Mouse (Mus musculus): ENCODE measurements around the gene Mroh2a. TPM values are rescaled to one million over a fixed set of nuclear protein-coding genes. Genes with fewer than 3 reads are reported as not detected.

The Mroh2a gene
- polyA plus RNA-seq, 1 experiment from 2014 or later: 0.93 TPM

DNA sequence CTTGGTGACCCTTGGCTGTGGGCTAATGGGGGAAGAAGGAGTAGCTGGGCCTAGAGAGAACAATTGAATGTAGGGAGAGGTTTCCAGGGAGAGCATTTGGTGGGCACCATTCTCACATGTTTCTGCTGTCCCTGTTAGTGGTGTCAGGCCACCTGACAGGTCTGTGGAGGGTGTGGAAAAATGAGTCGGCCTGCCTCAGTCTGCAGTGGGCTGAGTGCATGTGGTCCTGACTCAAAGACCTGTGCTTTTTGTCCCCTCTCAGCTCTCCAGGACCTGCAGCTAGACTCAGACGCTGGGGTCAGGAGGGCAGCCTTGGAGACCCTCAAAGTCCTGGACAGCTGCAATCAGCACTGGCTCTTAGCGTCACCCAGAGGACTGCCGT is 32.8 kb downstream of the Mroh2a start:
- H3K9me3 ChIP-seq: peaks cover 98% of the 10 kb centered on the region
- 78% methylated on average over 4 of the region's 4 CpGs for whole genome bisulfite sequencing
- no peak overlapping the region for H3K4me3 ChIP-seq
- H3K27ac ChIP-seq: no peak overlapping the region
- H3K4me1 ChIP-seq (replicated peaks): no peaks in the 10 kb centered on the region
- peaks cover 55% of the 10 kb centered on the region for H3K36me3 ChIP-seq
- no peak for DNase-seq (ENCODE audit: low spot score)
- no peaks in the 10 kb centered on the region for H3K27me3 ChIP-seq (ENCODE audit: insufficient read depth, poor library complexity, severe bottlenecking)

DNA sequence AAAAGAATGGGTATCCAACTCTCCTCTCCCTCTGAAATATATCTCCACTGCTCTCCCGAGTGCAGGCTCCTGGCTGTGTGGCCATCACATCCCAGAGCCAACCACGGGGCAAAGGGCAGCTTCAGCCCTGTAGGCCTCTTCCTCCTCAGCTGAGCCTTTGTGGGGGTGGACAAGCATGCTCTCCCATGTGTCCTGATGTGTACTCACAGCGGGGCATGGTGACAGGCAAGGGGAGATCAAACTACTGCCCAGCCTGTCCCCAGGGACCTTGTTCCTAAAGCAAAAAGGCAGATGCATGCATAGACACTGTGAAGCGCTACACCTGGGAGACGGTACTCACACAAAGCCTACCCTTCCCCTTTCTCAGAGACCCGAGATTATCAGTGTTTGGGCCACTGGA is 33.3 kb downstream of the Mroh2a start:
- no peak overlapping the region for H3K27ac ChIP-seq
- H3K27me3 ChIP-seq (ENCODE audit: insufficient read depth, poor library complexity, severe bottlenecking): no peaks in the 10 kb centered on the region
- WGBS: 82% methylated on average over 6 of the region's 6 CpGs
- no peak overlapping the region for H3K4me3 ChIP-seq
- no peak for DNase-seq (ENCODE audit: low spot score)
- H3K9me3 ChIP-seq: peaks cover 98% of the 10 kb centered on the region
- H3K36me3 ChIP-seq: peaks cover 60% of the 10 kb centered on the region
- H3K4me1 ChIP-seq (replicated peaks): no peaks in the 10 kb centered on the region

DNA sequence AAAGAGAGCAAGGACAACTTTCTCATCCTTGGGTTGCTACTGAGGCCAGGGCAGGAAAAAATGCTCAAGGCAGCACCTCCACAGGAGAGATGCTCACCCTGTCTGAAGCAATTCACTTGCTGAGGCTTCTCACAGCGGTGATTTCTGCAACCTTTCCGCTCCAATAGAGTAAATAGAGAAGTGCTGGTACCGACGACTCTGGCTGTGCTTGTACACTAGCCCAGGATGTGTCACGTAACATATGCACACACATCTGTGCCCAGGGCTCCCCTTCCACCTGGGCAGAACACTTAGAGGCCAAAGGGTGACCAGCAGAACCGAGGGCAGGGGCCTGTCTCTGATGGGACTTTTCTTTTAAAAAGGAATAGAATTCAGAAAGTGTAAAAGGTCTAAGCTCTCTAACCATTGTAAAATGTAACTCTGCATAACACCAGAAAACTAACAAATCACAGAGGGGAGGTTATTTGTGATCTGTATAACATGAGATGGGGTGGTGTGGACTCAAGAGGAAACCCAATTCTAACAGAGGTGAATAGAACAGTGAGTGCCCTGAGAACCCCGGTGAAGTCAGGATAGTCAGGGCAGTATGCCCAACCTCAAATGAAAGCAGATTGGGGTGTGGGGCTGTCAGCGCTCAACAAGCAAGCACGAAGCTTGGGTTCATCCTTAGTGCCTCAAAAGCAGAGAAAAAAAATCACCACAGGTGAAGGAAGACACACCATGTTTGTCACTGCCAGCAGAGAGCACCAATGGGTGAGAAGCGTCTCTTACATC is 34.0 kb downstream of the Mroh2a start:
- WGBS: 83% methylated on average over 10 of the region's 10 CpGs
- Histone ChIP-seq H3K9me3 (peaks cover 98% of the 10 kb centered on the region), H3K27ac (no peak overlapping the region), H3K36me3 (peaks cover 67% of the 10 kb centered on the region), H3K4me3 (no peak overlapping the region), H3K4me1 (replicated peaks) (no peaks in the 10 kb centered on the region), H3K27me3 (ENCODE audit: insufficient read depth, poor library complexity, severe bottlenecking) (no peaks in the 10 kb centered on the region)
- DNase-seq (ENCODE audit: low spot score): no peak

DNA sequence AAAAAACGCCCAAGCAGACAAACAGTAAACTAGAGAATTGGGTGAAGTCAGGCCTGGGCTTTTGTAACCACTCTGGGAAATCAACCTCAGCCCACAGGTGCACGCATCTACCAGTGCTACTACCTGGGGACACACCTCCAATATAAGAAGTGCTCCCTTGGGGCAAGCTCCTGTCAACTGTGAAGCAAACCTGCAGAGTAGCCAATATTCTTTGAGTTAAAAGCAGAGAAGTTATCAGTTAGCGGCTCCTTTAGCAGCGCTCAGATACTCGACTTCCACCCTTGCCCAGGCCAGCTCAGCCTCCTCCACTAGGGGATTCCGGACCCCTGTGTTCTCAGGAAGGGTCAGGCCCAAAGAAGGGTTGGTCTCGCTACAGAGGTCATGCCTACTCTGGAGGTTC is 34.9 kb downstream of the Mroh2a start:
- DNase-seq (ENCODE audit: low spot score): no peak
- H3K27ac ChIP-seq: no peak overlapping the region
- H3K27me3 ChIP-seq (ENCODE audit: insufficient read depth, poor library complexity, severe bottlenecking): no peaks in the 10 kb centered on the region
- H3K9me3 ChIP-seq: peaks cover 98% of the 10 kb centered on the region
- no peaks in the 10 kb centered on the region for H3K4me1 ChIP-seq (replicated peaks)
- no peak overlapping the region for H3K4me3 ChIP-seq
- 88% methylated on average over 7 of the region's 7 CpGs for WGBS
- peaks cover 76% of the 10 kb centered on the region for H3K36me3 ChIP-seq

DNA sequence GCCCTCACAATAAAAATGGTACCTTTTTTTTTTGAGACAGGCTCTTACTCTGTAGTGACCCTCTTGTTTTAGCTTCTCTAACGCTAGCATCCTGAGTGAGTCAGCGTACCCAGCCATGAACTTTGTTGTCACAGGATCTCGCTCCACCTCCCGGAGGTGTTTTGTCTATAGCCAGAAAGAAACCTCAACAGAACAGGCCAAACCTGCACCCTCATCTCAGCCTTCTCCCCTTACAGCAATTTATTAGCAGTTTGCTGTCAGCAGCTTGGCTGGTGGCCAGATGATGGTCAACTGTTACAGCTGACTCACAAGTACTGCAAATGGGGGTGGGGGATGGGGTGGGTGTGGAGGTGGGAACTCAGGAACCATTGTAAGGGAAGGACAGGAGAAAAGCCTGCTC is 35.5 kb downstream of the Mroh2a start:
- Histone ChIP-seq H3K27ac (no peak overlapping the region), H3K36me3 (peaks cover 82% of the 10 kb centered on the region), H3K9me3 (peaks cover 98% of the 10 kb centered on the region), H3K4me3 (no peak overlapping the region), H3K4me1 (replicated peaks) (no peaks in the 10 kb centered on the region), H3K27me3 (ENCODE audit: insufficient read depth, poor library complexity, severe bottlenecking) (no peaks in the 10 kb centered on the region)
- WGBS: 91% methylated on average over 4 of the region's 4 CpGs
- DNase-seq (ENCODE audit: low spot score): no peak

DNA sequence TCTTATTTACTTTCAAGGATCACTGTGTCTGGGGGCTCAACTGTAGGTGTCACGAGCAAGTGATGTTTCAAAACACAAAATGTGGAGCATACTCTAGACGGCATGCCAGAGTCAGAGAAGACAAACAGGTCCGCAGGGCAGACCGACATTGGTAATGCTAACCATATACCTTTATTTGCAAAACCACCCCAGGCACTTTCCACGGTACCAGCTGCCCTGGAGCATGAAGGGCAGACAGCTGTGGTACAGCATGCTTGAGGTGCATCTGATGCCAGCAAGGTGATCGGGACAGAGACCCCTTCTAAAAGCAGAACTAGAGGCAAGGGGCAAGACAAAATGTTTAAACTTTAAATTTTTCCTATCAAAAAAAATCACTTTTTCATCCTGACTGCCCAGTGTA is 36.2 kb downstream of the Mroh2a start:
- 75% methylated on average over 6 of the region's 6 CpGs for WGBS
- no peaks in the 10 kb centered on the region for H3K4me1 ChIP-seq (replicated peaks)
- no peak for DNase-seq (ENCODE audit: low spot score)
- H3K27ac ChIP-seq: no peak overlapping the region
- H3K27me3 ChIP-seq (ENCODE audit: insufficient read depth, poor library complexity, severe bottlenecking): no peaks in the 10 kb centered on the region
- H3K9me3 ChIP-seq: peaks cover 98% of the 10 kb centered on the region
- H3K4me3 ChIP-seq: no peak overlapping the region
- peaks cover 89% of the 10 kb centered on the region for H3K36me3 ChIP-seq

DNA sequence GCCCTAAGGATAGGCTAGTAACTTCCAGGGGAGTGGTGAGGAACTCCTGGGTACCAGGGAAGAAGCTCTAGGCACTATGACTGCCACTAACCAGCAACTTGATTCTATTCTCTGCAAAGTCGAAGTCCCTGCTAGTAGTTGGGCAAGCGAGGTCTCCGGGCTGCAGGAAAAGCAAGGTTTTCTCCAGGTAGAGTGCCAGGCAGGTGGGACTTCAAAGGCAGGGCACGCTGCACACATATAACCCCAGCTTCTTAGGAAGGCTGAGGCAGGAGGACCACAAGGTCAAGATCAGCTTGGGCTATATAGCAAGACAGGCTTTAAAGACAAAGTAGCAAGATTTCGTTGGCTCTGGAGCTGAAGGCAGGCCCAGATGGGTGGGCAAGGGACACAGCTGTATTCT is 37.0 kb downstream of the Mroh2a start:
- no peak for DNase-seq (ENCODE audit: low spot score)
- no peak overlapping the region for H3K27ac ChIP-seq
- 91% methylated on average over 5 of the region's 5 CpGs for WGBS
- no peaks in the 10 kb centered on the region for H3K4me1 ChIP-seq (replicated peaks)
- H3K27me3 ChIP-seq (ENCODE audit: insufficient read depth, poor library complexity, severe bottlenecking): no peaks in the 10 kb centered on the region
- H3K9me3 ChIP-seq: peaks cover 96% of the 10 kb centered on the region
- H3K4me3 ChIP-seq: no peak overlapping the region
- peaks cover 97% of the 10 kb centered on the region for H3K36me3 ChIP-seq

DNA sequence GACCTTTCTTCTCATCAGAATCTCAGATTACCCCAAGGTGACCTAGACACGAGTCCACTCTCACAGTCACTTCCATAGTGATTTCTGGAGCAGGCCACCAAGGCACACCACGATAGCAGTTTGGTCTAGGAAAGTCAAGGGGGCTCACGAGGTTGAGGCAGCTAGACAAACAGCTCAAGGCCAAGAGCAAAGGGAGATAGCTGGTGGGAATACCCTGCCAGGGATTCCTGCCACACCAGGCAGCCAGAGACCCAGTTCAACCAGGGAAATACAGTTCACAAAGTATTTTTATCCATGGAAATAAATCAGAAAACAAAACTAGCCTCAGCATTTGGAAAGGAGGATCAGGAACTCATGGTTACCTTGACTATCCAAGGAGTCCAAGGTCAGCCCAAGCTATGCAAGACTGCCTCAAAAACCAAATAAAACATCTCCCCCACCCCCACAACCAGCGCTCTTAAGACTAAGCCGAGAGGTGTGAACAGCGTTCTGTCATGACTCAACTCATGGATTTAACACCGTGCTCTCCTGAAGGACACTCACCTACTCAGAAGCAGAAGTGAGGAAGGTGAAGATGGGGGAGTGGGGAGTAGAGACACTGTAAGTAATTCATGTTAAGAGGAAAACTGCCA is 37.6 kb downstream of the Mroh2a start:
- Histone ChIP-seq H3K36me3 (peaks cover 100% of the 10 kb centered on the region), H3K9me3 (peaks cover 96% of the 10 kb centered on the region), H3K4me1 (replicated peaks) (no peaks in the 10 kb centered on the region), H3K4me3 (no peak overlapping the region), H3K27me3 (ENCODE audit: insufficient read depth, poor library complexity, severe bottlenecking) (no peaks in the 10 kb centered on the region), H3K27ac (no peak overlapping the region)
- no peak for DNase-seq (ENCODE audit: low spot score)
- 90% methylated on average over 7 of the region's 7 CpGs for WGBS

DNA sequence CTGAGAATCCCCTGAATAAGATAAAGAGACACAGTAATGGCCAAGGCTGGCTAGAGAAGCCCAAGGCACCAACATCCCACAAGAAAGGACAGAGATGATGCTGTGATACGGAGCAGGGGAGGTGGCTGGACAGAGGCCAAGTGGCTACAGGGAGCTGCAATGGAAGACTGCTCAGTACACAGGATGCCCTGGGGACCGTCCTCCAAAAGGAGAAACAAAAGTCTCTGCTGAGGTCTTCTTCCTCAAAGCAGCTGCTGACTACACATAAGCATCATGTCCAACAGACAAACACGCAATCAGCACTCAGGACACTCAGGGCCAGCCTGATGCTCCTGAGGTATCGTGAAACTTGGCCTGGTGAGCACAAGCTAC is 38.1 kb downstream of the Mroh2a start:
- no peak for DNase-seq (ENCODE audit: low spot score)
- no peaks in the 10 kb centered on the region for H3K4me1 ChIP-seq (replicated peaks)
- H3K27me3 ChIP-seq (ENCODE audit: insufficient read depth, poor library complexity, severe bottlenecking): no peaks in the 10 kb centered on the region
- no peak overlapping the region for H3K4me3 ChIP-seq
- H3K36me3 ChIP-seq: peaks cover 100% of the 10 kb centered on the region
- peaks cover 96% of the 10 kb centered on the region for H3K9me3 ChIP-seq
- H3K27ac ChIP-seq: no peak overlapping the region
- WGBS: 79% methylated on average over 4 of the region's 4 CpGs

DNA sequence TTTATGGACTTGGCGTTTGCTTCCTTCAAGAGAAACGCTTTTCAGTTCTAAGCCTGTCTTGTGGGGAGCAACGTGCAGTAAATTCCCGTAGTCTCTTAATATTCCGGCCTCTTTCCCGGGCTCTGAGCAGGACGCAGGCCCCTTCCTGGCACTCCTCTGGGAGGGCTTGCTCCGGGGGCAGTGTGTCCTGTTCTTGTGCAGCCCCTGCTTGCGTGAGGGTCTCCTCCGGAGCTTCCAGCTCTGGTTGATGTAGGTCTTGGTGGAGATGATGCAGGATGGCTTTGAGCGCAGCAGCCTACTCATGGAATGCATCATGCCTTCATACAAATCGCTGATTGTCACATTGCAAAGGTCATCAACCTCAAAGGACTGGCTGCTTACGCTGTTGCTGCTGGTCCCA is 39.3 kb downstream of the Mroh2a start:
- no peak for DNase-seq (ENCODE audit: low spot score)
- Histone ChIP-seq H3K27me3 (ENCODE audit: insufficient read depth, poor library complexity, severe bottlenecking) (no peaks in the 10 kb centered on the region), H3K36me3 (peaks cover 96% of the 10 kb centered on the region), H3K9me3 (peaks cover 85% of the 10 kb centered on the region), H3K4me3 (no peak overlapping the region), H3K27ac (no peak overlapping the region), H3K4me1 (replicated peaks) (no peaks in the 10 kb centered on the region)
- 90% methylated on average over 13 of the region's 13 CpGs for WGBS

DNA sequence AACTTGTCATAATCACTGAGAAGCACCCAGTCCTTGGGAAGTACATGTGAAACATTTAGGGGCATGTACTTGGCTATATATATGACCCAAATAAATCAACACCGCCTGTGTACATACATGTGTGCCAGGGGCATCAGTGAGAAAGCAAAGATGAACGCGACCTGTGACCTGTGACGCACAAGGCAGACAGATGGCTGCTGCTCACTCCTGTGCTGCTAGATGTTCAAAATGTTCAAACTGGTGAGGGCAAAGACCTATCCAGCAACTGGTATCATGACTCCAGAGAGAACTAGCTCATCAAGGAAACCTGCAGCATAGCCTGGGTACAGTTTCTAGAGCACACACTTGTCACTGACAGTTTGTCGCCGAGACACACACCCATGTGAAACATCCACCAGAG is 40.7 kb downstream of the Mroh2a start:
- 94% methylated on average over 6 of the region's 6 CpGs for WGBS
- H3K9me3 ChIP-seq: peaks cover 79% of the 10 kb centered on the region
- no peaks in the 10 kb centered on the region for H3K27me3 ChIP-seq (ENCODE audit: insufficient read depth, poor library complexity, severe bottlenecking)
- H3K4me1 ChIP-seq (replicated peaks): no peaks in the 10 kb centered on the region
- no peak for DNase-seq (ENCODE audit: low spot score)
- no peak overlapping the region for H3K4me3 ChIP-seq
- H3K27ac ChIP-seq: no peak overlapping the region
- H3K36me3 ChIP-seq: peaks cover 96% of the 10 kb centered on the region

DNA sequence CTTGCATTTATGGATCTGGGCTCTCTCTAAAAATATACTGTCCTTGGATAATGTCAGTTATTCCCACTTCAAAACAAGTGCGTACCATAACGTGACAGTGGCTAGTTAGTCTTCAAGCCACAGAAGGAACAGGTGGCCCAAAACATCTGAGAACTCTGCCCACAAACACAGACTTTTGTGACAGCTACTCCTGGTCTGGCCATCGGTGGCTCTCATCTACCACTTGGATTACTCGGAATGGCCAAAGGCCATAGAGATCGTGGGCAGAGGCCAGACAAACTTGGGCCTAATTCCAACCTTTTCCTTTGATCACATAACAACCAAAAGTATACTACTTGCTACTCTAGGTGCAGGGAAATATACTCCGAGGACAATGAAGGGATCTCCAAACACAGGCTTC is 41.3 kb downstream of the Mroh2a start:
- Histone ChIP-seq H3K9me3 (peaks cover 73% of the 10 kb centered on the region), H3K36me3 (peaks cover 96% of the 10 kb centered on the region), H3K27ac (no peak overlapping the region), H3K27me3 (ENCODE audit: insufficient read depth, poor library complexity, severe bottlenecking) (no peaks in the 10 kb centered on the region), H3K4me3 (no peak overlapping the region), H3K4me1 (replicated peaks) (no peaks in the 10 kb centered on the region)
- DNase-seq (ENCODE audit: low spot score): no peak
- WGBS: 86% methylated on average over 6 of the region's 6 CpGs

DNA sequence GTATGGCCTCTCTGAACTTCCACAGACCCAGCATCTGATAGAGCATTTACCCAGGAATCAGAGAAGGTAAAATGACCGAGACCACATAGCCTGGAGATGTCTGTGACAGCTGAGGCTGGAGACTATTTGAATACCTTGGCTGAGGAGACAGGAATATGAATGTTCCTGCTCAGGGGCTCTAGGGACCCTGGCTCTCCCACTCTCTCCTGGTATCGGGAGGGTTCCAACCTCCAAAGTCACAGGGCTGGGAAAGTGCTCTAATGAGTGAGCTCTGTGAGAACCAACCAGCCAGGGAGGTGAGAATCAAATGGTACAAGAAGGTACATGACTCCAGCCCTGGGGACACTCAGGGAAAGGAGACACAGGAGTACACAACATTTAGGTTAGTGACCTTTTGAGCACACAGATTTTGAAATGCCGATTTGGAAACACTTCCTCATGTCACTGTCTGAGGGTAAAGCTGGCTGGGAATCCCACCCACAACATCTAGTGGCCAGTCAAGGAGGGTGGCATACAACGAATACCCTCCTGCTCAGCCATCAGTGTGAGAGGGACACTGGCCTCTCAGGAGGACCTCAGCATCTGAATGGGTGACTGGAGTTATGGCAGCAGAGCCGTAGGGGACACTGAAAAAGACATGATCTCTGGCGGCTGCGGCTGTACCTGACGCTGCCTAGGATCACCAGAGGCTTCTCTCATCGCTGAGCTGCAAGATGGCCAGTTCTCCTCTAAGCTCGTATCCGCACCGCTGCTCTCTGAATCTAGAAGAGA is 42.9 kb downstream of the Mroh2a start:
- no peak for DNase-seq (ENCODE audit: low spot score)
- 90% methylated on average over 12 of the region's 12 CpGs for WGBS

More for the DNA sequence above, 42.9 kb downstream of the Mroh2a start:
- H3K4me3 ChIP-seq: no peak overlapping the region
- H3K27ac ChIP-seq: no peak overlapping the region
- peaks cover 63% of the 10 kb centered on the region for H3K9me3 ChIP-seq
- H3K36me3 ChIP-seq: peaks cover 96% of the 10 kb centered on the region
- H3K27me3 ChIP-seq (ENCODE audit: insufficient read depth, poor library complexity, severe bottlenecking): no peaks in the 10 kb centered on the region
- no peaks in the 10 kb centered on the region for H3K4me1 ChIP-seq (replicated peaks)

Measured in hindbrain, embryonic 10.5 days (tissue).